Mouse (Mus musculus) CD4-positive helper T cell, adult 2 months (primary cell): ENCODE measurements around the gene Ppp1r7.
"Not testable (repeated sequence)": the region's sequence is repeated elsewhere in the genome, so short reads cannot be mapped to it uniquely, and the experiment has no call there.

Experiments
- DNase-seq: peaks from one replicate; pipeline ENCODE4 v3.0.0-alpha.2; 2012; ENCODE audit warnings: low read depth, missing footprints, low spot score

Ppp1r7 gene

GRCm38 (mm10) chr1:93342648-93343503 lies at the start of gene Ppp1r7, which contains the start of gene Pask:
Ppp1r7 (plus strand) TSS chr1:93342854.
Pask (minus strand) TSS chr1:93343482.
- DNase-seq = peak; percentile 96

GRCm38 (mm10) chr1:93294491-93294890 lies 48.2 kb upstream of the Ppp1r7 start:
- not testable (repeated sequence) for DNase-seq

GRCm38 (mm10) chr1:93299791-93300190 lies 42.9 kb upstream of the Ppp1r7 start:
- no peak for DNase-seq

GRCm38 (mm10) chr1:93300578-93300977 lies 42.1 kb upstream of the Ppp1r7 start:
- DNase-seq = no peak

DNA sequence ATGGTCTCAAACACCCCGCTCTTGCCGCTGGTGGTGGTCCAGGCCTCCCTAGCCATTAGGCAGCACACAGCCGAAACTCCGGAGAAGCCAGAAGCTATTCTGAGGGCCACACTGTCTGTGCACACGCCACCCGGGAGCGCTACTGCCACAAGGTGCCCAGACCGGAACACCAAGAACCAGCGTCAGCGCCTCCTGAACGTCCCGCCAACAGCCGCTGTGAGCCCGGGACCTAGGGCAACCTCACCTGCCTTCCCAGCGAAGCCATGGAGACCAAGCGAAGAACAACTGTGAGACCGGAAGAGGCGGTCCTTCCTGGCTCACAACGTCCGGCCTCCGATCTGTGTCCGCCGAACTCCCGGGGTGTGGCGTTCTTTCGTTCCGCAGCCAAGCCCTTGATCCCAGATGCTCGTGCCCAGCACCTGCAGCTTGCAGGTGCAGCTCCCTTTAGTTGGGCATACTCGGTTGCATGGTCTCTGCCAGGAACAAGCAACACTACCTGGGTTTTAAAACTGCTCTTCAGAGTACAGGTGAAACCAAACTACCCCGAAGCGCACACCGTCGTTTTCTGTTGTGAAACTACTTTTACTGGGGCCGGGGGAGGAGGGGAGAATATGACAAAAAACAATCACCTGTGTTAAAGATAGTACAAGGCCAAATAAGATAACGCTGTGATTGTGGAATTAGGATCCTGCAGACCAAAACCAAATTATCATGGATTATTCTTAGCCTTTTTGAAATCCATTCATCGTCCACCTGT lies 36.9 kb upstream of the Ppp1r7 start, which contains the start of gene Mterf4:
Gene Mterf4 (minus strand): TSS at position 335 of the 757 bp plus-strand sequence.
- peak; percentile 86 for DNase-seq

DNA sequence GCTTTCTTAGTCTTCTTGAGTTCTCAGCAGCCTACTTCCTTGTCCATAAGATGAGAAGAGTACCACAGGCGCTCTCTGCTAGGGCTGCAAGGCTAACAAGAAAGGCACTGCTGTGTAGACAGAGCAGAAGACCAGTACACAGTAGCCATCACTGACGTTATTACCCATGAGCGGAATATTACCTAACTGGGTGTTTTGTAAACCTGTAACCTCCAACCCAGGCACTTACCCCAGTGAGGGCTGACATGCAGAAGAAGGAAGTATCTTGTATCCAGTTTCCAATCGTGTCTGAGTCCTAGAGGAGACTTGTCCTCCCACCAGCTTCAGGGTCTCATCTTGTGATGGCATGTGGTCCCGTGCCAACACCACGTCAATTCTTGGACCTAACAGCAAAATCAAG lies 18.7 kb upstream of the Ppp1r7 start:
- no peak for DNase-seq

DNA sequence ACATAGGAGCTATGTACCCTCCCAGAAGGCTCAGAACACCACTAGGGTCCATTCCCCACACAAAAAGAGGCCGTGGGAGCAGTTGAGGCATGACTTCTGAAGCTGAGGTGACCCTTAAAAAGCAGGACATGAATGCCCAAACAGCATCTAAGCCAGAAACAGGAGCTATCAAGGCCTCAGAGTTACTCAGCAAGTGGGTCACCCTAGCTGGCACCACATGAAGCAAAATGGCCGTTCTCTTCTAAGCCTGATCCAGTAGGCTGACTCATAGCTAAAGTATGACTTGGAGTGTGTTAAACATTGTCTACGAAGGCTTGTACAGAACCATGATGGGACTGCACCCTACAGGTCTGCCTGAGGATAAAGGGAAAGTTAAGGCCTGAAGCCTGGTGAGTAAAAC lies 16.2 kb upstream of the Ppp1r7 start:
- DNase-seq = no peak

DNA sequence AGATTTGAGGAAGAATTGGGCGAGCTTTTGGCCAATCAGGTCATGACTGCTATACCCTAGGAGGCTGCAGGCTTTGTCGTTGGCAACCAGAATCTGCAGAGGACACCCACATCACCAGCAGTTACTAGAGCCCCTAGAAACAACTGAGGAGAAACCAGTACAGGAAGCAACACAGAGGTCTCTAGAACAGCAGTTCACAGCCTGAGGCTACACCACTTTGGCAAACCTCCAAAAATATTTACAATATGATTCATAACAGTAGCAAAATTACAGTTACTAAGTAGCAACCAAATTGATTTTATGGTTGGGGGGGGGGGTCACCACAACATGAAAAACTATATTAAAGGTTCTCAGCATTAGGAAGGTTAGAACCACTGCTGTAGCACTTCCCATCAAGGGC lies 8.0 kb upstream of the Ppp1r7 start:
- DNase-seq = no peak

DNA sequence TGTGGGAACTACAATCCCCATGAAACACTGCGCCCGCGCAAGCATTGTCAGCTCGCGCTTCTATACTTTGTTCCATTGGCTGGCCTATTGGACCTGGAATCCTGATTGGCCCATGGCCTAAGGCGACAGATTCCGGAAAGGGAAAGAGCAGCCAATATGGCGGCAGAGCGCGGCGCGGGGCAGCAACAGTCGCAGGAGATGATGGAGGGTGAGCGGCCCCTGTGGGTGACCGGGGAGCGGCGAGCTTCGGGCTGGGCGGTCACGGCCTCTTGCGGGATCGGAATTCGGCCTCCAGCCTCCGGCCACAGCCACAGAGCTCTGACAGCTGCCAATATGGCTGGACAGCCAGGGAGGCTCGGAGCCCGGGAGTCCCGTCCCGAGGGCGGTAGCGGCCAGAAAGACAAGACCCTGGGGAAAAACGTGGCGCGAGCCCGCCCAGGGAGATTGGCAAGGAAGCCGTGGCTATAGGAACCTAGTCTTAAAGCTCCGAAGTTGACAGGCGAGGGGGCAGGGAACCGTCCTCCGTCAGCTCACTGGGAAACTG lies 922 bp downstream of the Ppp1r7 start:
- peak; percentile 95 for DNase-seq

GRCm38 (mm10) chr1:93347176-93347575 lies 4.5 kb downstream of the Ppp1r7 start:
- DNase-seq = no peak

- no peak for DNase-seq
These were observed 7.0 kb downstream of the Ppp1r7 start for GRCm38 (mm10) chr1:93349701-93350100.

DNA sequence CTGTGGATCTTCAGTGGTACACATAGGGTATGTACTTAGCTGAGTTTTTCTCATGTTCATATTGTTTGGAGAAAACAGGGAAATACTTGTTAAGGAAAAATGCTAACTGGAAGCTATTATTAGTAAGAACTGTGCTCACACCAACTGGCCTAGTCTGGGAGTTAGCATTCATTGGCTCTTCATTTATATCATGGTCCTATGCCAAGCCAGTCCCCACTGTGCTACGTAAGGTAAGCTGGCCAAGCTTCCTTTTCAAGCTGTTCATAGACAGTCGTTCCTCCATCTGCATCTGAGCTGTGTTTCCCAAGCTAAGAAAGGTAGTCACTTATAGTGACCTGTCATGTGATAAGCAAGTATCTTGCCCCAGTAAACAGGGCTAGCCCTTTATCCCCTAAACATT lies 10.1 kb downstream of the Ppp1r7 start:
- DNase-seq = no peak

- no peak for DNase-seq
These were observed 20.0 kb downstream of the Ppp1r7 start for GRCm38 (mm10) chr1:93362661-93363060.

- no peak for DNase-seq
These were observed 23.0 kb downstream of the Ppp1r7 start for GRCm38 (mm10) chr1:93365641-93366040.

GRCm38 (mm10) chr1:93373665-93374064 lies 31.0 kb downstream of the Ppp1r7 start, which contains the start of gene Ano7:
Ano7 (plus strand) TSS chr1:93373930.
- no peak for DNase-seq

GRCm38 (mm10) chr1:93377307-93377706 lies 34.7 kb downstream of the Ppp1r7 start:
- no peak for DNase-seq

GRCm38 (mm10) chr1:93379117-93379516 lies 36.5 kb downstream of the Ppp1r7 start:
- no peak for DNase-seq

DNA sequence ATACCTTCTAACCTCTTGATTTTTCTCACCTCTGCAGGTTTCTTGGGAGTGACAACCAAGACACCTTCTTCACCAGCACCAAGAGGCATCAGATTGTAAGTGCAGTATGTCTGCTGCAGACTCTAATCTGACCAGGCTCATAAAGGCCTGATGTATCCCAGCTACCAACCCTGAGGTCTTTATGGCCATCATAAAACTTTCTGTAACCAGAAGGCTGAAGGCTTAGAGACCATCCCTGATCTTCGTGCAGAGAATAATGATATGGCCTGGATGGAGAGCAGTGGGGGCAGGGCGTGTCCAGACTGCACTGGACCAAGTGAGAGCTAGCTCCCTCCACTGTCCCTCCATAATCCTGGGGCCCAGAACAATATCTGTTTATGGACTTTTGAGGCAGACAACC lies 44.5 kb downstream of the Ppp1r7 start:
- no peak for DNase-seq

- no peak for DNase-seq
These were observed 46.3 kb downstream of the Ppp1r7 start for GRCm38 (mm10) chr1:93388906-93389305.

- peak; percentile 45 for DNase-seq
These were observed 58.8 kb downstream of the Ppp1r7 start for GRCm38 (mm10) chr1:93401191-93402052.

- DNase-seq = no peak
These were observed 60.7 kb downstream of the Ppp1r7 start for GRCm38 (mm10) chr1:93403403-93403802.
